Mouse (Mus musculus) right cerebral cortex, postnatal 36 days (tissue): Measurements from ENCODE around the gene Hsd3b4.
"Not testable (repeated sequence)": the region's sequence is repeated elsewhere in the genome, so short reads cannot be mapped to it uniquely, and the experiment has no call there.

Source experiments
- DNase-seq, 2 experiments: peaks; one replicate each; pipeline ENCODE4 v3.0.0; 2022; ENCODE audit warnings: low spot score in 2 of 2, mixed read lengths in 1 of 2

Hsd3b4 gene

GRCm38 (mm10) chr3:98510414-98510813 lies at the start of gene Hsd3b4:
Gene Hsd3b4, minus strand, starts transcription at chr3:98510514.
- not testable (repeated sequence) for DNase-seq

- not testable (repeated sequence) for DNase-seq
These were observed 40.5 kb upstream of the Hsd3b4 start for GRCm38 (mm10) chr3:98550832-98551231.

- DNase-seq = not testable (repeated sequence)
These were observed 39.9 kb upstream of the Hsd3b4 start for GRCm38 (mm10) chr3:98550215-98550614.

- not testable (repeated sequence) for DNase-seq
These were observed 38.2 kb upstream of the Hsd3b4 start for GRCm38 (mm10) chr3:98548495-98548894.

GRCm38 (mm10) chr3:98547641-98548040 lies 37.3 kb upstream of the Hsd3b4 start:
- DNase-seq = not testable (repeated sequence)

- DNase-seq = not testable (repeated sequence)
These were observed 14.7 kb upstream of the Hsd3b4 start for GRCm38 (mm10) chr3:98524978-98525377.

GRCm38 (mm10) chr3:98524552-98524951 lies 14.2 kb upstream of the Hsd3b4 start:
- DNase-seq = not testable (repeated sequence)

GRCm38 (mm10) chr3:98522779-98523178 lies 12.5 kb upstream of the Hsd3b4 start:
- DNase-seq = not testable (repeated sequence)

GRCm38 (mm10) chr3:98507229-98507628 lies 3.1 kb downstream of the Hsd3b4 start:
- DNase-seq = not testable (repeated sequence)

GRCm38 (mm10) chr3:98497401-98497800 lies 12.9 kb downstream of the Hsd3b4 start:
- not testable (repeated sequence) for DNase-seq

GRCm38 (mm10) chr3:98496762-98497161 lies 13.6 kb downstream of the Hsd3b4 start:
- DNase-seq = not testable (repeated sequence)

- DNase-seq = not testable (repeated sequence)
These were observed 15.3 kb downstream of the Hsd3b4 start for GRCm38 (mm10) chr3:98495055-98495454.

GRCm38 (mm10) chr3:98494184-98494583 lies 16.1 kb downstream of the Hsd3b4 start:
- DNase-seq = not testable (repeated sequence)

- not testable (repeated sequence) for DNase-seq
These were observed 38.8 kb downstream of the Hsd3b4 start for GRCm38 (mm10) chr3:98471499-98471898.

- DNase-seq = not testable (repeated sequence)
These were observed 39.3 kb downstream of the Hsd3b4 start for GRCm38 (mm10) chr3:98471057-98471456.

- DNase-seq = not testable (repeated sequence)
These were observed 41.0 kb downstream of the Hsd3b4 start for GRCm38 (mm10) chr3:98469323-98469722.

GRCm38 (mm10) chr3:98457026-98457425 lies 53.3 kb downstream of the Hsd3b4 start, which contains the start of gene Gm4450:
Gene Gm4450, minus strand, starts transcription at chr3:98457126.
- DNase-seq = not testable (repeated sequence)

GRCm38 (mm10) chr3:98453786-98454185 lies 56.5 kb downstream of the Hsd3b4 start:
- not testable (repeated sequence) for DNase-seq
